Mouse (Mus musculus): ENCODE measurements around the gene Pitpnb. TPM values are rescaled to one million over a fixed set of nuclear protein-coding genes. Genes with fewer than 3 reads are reported as not detected.
A peak's percentile ranks its signal among the peaks of the same experiment; 100 is the strongest.

Pitpnb gene
- 89.2 and 90.9 TPM in 2 replicates for polyA plus RNA-seq (2015; fragmentation: Nextera tagmentation; extraction: Ambion mirVana)

- Histone ChIP-seq H3K27me3 (replicated peaks; ENCODE audit: control insufficient read depth, insufficient read depth, low read length) (no peaks in the 10 kb centered on the region), H3K4me3 (ENCODE audit: low read length) (peak within 1 kb of the TSS; percentile 95), H3K4me2 (ENCODE audit: low read depth, low read length) (peak within 1 kb of the TSS; percentile 86), H3K9me3 (ENCODE audit: control insufficient read depth, low read length) (no peaks in the 10 kb centered on the region), H3K36me3 (ENCODE audit: control insufficient read depth, insufficient read depth, low read length) (no peaks in the 10 kb centered on the region), H3K4me1 (ENCODE audit: control insufficient read depth, insufficient read depth, low read length) (peaks cover 12% of the 10 kb centered on the region), H3K9ac (ENCODE audit: low read depth, low read length) (peak within 1 kb of the TSS; percentile 95), H3K27ac (ENCODE audit: low read length) (peak within 1 kb of the TSS; percentile 84)
- WGBS: under 1% methylated on average over 76 of the region's 78 CpGs
- ATAC-seq: peak; percentile 99
Measured at GRCm38 (mm10) chr5:111330417-111331098, at the start of gene Pitpnb. Gene Pitpnb, plus strand, starts transcription at chr5:111330763.

- no peaks in the 10 kb centered on the region for H3K4me1 ChIP-seq (ENCODE audit: control insufficient read depth, insufficient read depth, low read length)
- H3K4me2 ChIP-seq (ENCODE audit: low read depth, low read length): no peak overlapping the region
- ATAC-seq: no peak
- peaks cover 2% of the 10 kb centered on the region; the same call in 1 of the 2 replicates for H3K36me3 ChIP-seq (ENCODE audit: control insufficient read depth, insufficient read depth, low read length)
- no peak overlapping the region for H3K9ac ChIP-seq (ENCODE audit: low read depth, low read length)
- WGBS: 84% methylated on average over 19 of the region's 19 CpGs
- H3K27me3 ChIP-seq (replicated peaks; ENCODE audit: control insufficient read depth, insufficient read depth, low read length): no peaks in the 10 kb centered on the region
- H3K4me3 ChIP-seq (ENCODE audit: low read length): no peak overlapping the region
- no peaks in the 10 kb centered on the region for H3K9me3 ChIP-seq (ENCODE audit: control insufficient read depth, low read length)
- no peak overlapping the region for H3K27ac ChIP-seq (ENCODE audit: low read length)
Measured at GRCm38 (mm10) chr5:111284420-111285175, 46.0 kb upstream of the Pitpnb start.

GRCm38 (mm10) chr5:111287571-111287970 is 43.0 kb upstream of the Pitpnb start:
- Histone ChIP-seq H3K4me1 (ENCODE audit: control insufficient read depth, insufficient read depth, low read length) (no peaks in the 10 kb centered on the region), H3K9ac (ENCODE audit: low read depth, low read length) (no peak overlapping the region), H3K27ac (ENCODE audit: low read length) (no peak overlapping the region), H3K27me3 (replicated peaks; ENCODE audit: control insufficient read depth, insufficient read depth, low read length) (no peaks in the 10 kb centered on the region), H3K9me3 (ENCODE audit: control insufficient read depth, low read length) (no peaks in the 10 kb centered on the region), H3K36me3 (ENCODE audit: control insufficient read depth, insufficient read depth, low read length) (peaks cover 2% of the 10 kb centered on the region; the same call in 1 of the 2 replicates), H3K4me2 (ENCODE audit: low read depth, low read length) (no peak overlapping the region), H3K4me3 (ENCODE audit: low read length) (no peak overlapping the region)
- no peak for ATAC-seq
- 71% methylated on average over 5 of the region's 5 CpGs for WGBS

GRCm38 (mm10) chr5:111288486-111288885 is 42.1 kb upstream of the Pitpnb start:
- H3K27ac ChIP-seq (ENCODE audit: low read length): no peak overlapping the region
- peaks cover under 1% of the 10 kb centered on the region; the same call in 1 of the 2 replicates for H3K36me3 ChIP-seq (ENCODE audit: control insufficient read depth, insufficient read depth, low read length)
- WGBS: 88% methylated on average over 11 of the region's 11 CpGs
- no peaks in the 10 kb centered on the region for H3K4me1 ChIP-seq (ENCODE audit: control insufficient read depth, insufficient read depth, low read length)
- no peak overlapping the region for H3K9ac ChIP-seq (ENCODE audit: low read depth, low read length)
- H3K4me3 ChIP-seq (ENCODE audit: low read length): no peak overlapping the region
- no peak overlapping the region for H3K4me2 ChIP-seq (ENCODE audit: low read depth, low read length)
- no peaks in the 10 kb centered on the region for H3K27me3 ChIP-seq (replicated peaks; ENCODE audit: control insufficient read depth, insufficient read depth, low read length)
- H3K9me3 ChIP-seq (ENCODE audit: control insufficient read depth, low read length): no peaks in the 10 kb centered on the region
- ATAC-seq: no peak

GRCm38 (mm10) chr5:111290071-111290470 is 40.5 kb upstream of the Pitpnb start:
- no peak overlapping the region for H3K4me2 ChIP-seq (ENCODE audit: low read depth, low read length)
- no peak overlapping the region for H3K4me3 ChIP-seq (ENCODE audit: low read length)
- H3K36me3 ChIP-seq (ENCODE audit: control insufficient read depth, insufficient read depth, low read length): no peaks in the 10 kb centered on the region; the same call in 1 of the 2 replicates
- no peak overlapping the region for H3K9ac ChIP-seq (ENCODE audit: low read depth, low read length)
- ATAC-seq: no peak
- H3K9me3 ChIP-seq (ENCODE audit: control insufficient read depth, low read length): no peaks in the 10 kb centered on the region
- 80% methylated on average over 11 of the region's 11 CpGs for WGBS
- H3K27ac ChIP-seq (ENCODE audit: low read length): no peak overlapping the region
- no peaks in the 10 kb centered on the region for H3K4me1 ChIP-seq (ENCODE audit: control insufficient read depth, insufficient read depth, low read length)
- H3K27me3 ChIP-seq (replicated peaks; ENCODE audit: control insufficient read depth, insufficient read depth, low read length): no peaks in the 10 kb centered on the region

GRCm38 (mm10) chr5:111291639-111292038 is 38.9 kb upstream of the Pitpnb start:
- Histone ChIP-seq H3K36me3 (ENCODE audit: control insufficient read depth, insufficient read depth, low read length) (no peaks in the 10 kb centered on the region), H3K27me3 (replicated peaks; ENCODE audit: control insufficient read depth, insufficient read depth, low read length) (no peaks in the 10 kb centered on the region), H3K9ac (ENCODE audit: low read depth, low read length) (no peak overlapping the region), H3K27ac (ENCODE audit: low read length) (no peak overlapping the region), H3K4me3 (ENCODE audit: low read length) (no peak overlapping the region), H3K4me1 (ENCODE audit: control insufficient read depth, insufficient read depth, low read length) (no peaks in the 10 kb centered on the region), H3K4me2 (ENCODE audit: low read depth, low read length) (no peak overlapping the region), H3K9me3 (ENCODE audit: control insufficient read depth, low read length) (no peaks in the 10 kb centered on the region)
- WGBS: 52% methylated on average over 10 of the region's 10 CpGs
- ATAC-seq: no peak

GRCm38 (mm10) chr5:111297801-111298200 is 32.8 kb upstream of the Pitpnb start:
- 69% methylated on average over 5 of the region's 5 CpGs for WGBS
- no peak overlapping the region for H3K9ac ChIP-seq (ENCODE audit: low read depth, low read length)
- no peak for ATAC-seq
- H3K4me1 ChIP-seq (ENCODE audit: control insufficient read depth, insufficient read depth, low read length): no peaks in the 10 kb centered on the region
- no peak overlapping the region for H3K4me3 ChIP-seq (ENCODE audit: low read length)
- no peak overlapping the region for H3K27ac ChIP-seq (ENCODE audit: low read length)
- H3K27me3 ChIP-seq (replicated peaks; ENCODE audit: control insufficient read depth, insufficient read depth, low read length): no peaks in the 10 kb centered on the region
- no peaks in the 10 kb centered on the region for H3K36me3 ChIP-seq (ENCODE audit: control insufficient read depth, insufficient read depth, low read length)
- no peak overlapping the region for H3K4me2 ChIP-seq (ENCODE audit: low read depth, low read length)
- no peaks in the 10 kb centered on the region for H3K9me3 ChIP-seq (ENCODE audit: control insufficient read depth, low read length)

GRCm38 (mm10) chr5:111298706-111299105 is 31.9 kb upstream of the Pitpnb start:
- H3K4me3 ChIP-seq (ENCODE audit: low read length): no peak overlapping the region
- no peak overlapping the region for H3K9ac ChIP-seq (ENCODE audit: low read depth, low read length)
- no peaks in the 10 kb centered on the region for H3K36me3 ChIP-seq (ENCODE audit: control insufficient read depth, insufficient read depth, low read length)
- WGBS: 42% methylated on average over 7 of the region's 7 CpGs
- H3K4me1 ChIP-seq (ENCODE audit: control insufficient read depth, insufficient read depth, low read length): no peaks in the 10 kb centered on the region
- no peak overlapping the region for H3K4me2 ChIP-seq (ENCODE audit: low read depth, low read length)
- no peak overlapping the region for H3K27ac ChIP-seq (ENCODE audit: low read length)
- H3K9me3 ChIP-seq (ENCODE audit: control insufficient read depth, low read length): no peaks in the 10 kb centered on the region
- ATAC-seq: no peak
- no peaks in the 10 kb centered on the region for H3K27me3 ChIP-seq (replicated peaks; ENCODE audit: control insufficient read depth, insufficient read depth, low read length)

GRCm38 (mm10) chr5:111300776-111301175 is 29.8 kb upstream of the Pitpnb start:
- H3K36me3 ChIP-seq (ENCODE audit: control insufficient read depth, insufficient read depth, low read length): no peaks in the 10 kb centered on the region
- H3K27ac ChIP-seq (ENCODE audit: low read length): no peak overlapping the region
- WGBS: 64% methylated on average over 8 of the region's 8 CpGs
- H3K4me3 ChIP-seq (ENCODE audit: low read length): no peak overlapping the region
- H3K27me3 ChIP-seq (replicated peaks; ENCODE audit: control insufficient read depth, insufficient read depth, low read length): no peaks in the 10 kb centered on the region
- H3K4me2 ChIP-seq (ENCODE audit: low read depth, low read length): no peak overlapping the region
- no peak overlapping the region for H3K9ac ChIP-seq (ENCODE audit: low read depth, low read length)
- H3K9me3 ChIP-seq (ENCODE audit: control insufficient read depth, low read length): no peaks in the 10 kb centered on the region
- H3K4me1 ChIP-seq (ENCODE audit: control insufficient read depth, insufficient read depth, low read length): no peaks in the 10 kb centered on the region
- ATAC-seq: no peak

Measured in intestine, embryonic 16.5 days (tissue).